Comparison of ENCODE assay signal across 8 mouse cellular contexts in the genomic region with DNA sequence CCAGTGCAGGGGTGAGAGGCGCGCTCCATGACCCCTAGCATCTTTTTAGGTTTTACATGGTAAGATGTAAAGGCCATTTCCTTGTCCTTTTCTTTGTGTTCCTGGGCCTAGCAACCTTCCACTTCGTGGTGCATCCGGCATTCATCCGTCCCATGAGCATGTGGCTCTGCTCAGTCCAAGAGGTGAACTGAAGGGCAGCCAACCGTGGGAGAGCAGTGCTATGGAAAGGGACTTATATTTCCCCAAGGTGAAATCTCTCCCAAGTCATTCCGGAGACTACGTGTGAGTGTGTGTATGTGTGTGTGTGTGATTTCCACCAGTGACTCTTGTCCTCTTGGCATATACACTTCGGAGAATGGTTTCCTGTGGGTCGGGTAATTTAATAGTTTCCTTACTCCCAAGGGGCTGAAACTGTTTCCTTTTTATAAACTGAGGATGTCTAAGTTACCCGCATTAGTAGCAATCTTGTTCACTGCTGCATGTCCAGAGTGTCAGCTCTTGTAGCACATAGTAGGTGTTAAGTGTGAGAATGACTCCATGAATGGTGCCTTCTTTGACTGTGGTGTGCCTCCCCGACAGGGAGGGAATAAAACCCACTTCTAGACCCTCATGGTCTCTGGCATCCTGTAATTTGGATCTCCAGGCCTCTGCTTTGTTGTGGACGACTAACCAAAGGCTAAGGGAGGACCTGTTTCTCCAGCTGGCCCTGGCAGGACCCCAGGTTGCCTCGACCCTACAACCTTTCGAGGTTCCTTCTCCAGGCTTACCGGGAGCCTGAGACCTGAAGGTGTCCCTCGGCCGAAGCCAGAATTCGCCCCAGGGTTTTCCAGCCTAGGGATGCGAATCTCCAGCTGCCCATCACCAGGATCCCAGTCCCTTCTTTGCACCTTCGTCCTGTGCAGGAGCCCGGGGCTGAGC. TPM values are rescaled to one million over a fixed set of nuclear protein-coding genes. Genes with fewer than 3 reads are reported as not detected.
A peak's percentile ranks its signal among the peaks of the same experiment; 100 is the strongest.
DNase-seq lines count a peak whose midpoint lies in the region; ATAC-seq lines count a peak whose summit lies in the region.

No protein-coding gene starts in this region.

- H3K27me3 ChIP-seq in erythroblast, embryonic 14.5 days (ENCODE audit: control insufficient read depth): peaks cover 46% of the 10 kb centered on the region
- H3K27me3 ChIP-seq in liver, embryonic 11.5 days (replicated peaks; ENCODE audit: control insufficient read depth, insufficient read depth, low read length): peaks cover 16% of the 10 kb centered on the region

- no peaks in the 10 kb centered on the region for H3K9me3 ChIP-seq in erythroblast, embryonic 14.5 days (ENCODE audit: control insufficient read depth, low read length)
- H3K9me3 ChIP-seq in liver, embryonic 11.5 days (ENCODE audit: control insufficient read depth, low read length): no peaks in the 10 kb centered on the region

- WGBS in liver, embryonic 11.5 days: 45% methylated on average over 22 of the region's 22 CpGs

- peak overlapping the region; percentile 68 for H3K4me3 ChIP-seq in erythroblast, embryonic 14.5 days (replicated peaks)
- peak overlapping the region; percentile 75 for H3K4me3 ChIP-seq in brown adipose tissue, adult 24 weeks (ENCODE audit: insufficient read depth, low read depth, low read length)
- peak overlapping the region; percentile 96 for H3K4me3 ChIP-seq in liver, embryonic 11.5 days (ENCODE audit: low read depth, low read length)

- intact Hi-C loops in heart, postnatal 10 days (cut with DNase I): loop anchor here (2.0 kb wide), 1 partner anchor 183 kb away; no protein-coding TSS in a partner anchor

- ATAC-seq in erythroblast, adult 5-6 weeks (replicated peaks; ENCODE audit: low FRiP score, poor library complexity, severe bottlenecking): no peak
- no peak for ATAC-seq in liver, embryonic 11.5 days (replicated peaks; ENCODE audit: low FRiP score)
- no peak for ATAC-seq in monocyte, adult 5-6 weeks (replicated peaks; ENCODE audit: insufficient number of reproducible peaks, low FRiP score, low TSS enrichment, poor library complexity, severe bottlenecking)

- H3K27ac ChIP-seq in brown adipose tissue, adult 24 weeks (replicated peaks; ENCODE audit: low read depth, low read length): peak overlapping the region; percentile 73
- H3K27ac ChIP-seq in liver, embryonic 11.5 days (ENCODE audit: low read depth, low read length): peak overlapping the region; percentile 86

- peak overlapping the region; percentile 95 for H3K4me2 ChIP-seq in liver, embryonic 11.5 days

- peaks cover 42% of the 10 kb centered on the region for H3K4me1 ChIP-seq in erythroblast, embryonic 14.5 days (ENCODE audit: control insufficient read depth)
- peaks cover 5% of the 10 kb centered on the region for H3K4me1 ChIP-seq in brown adipose tissue, adult 24 weeks (ENCODE audit: control insufficient read depth, insufficient read depth, insufficient read length, low read length)
- peaks cover 24% of the 10 kb centered on the region for H3K4me1 ChIP-seq in liver, embryonic 11.5 days (replicated peaks; ENCODE audit: control insufficient read depth, insufficient read depth, low read length)

- DNase-seq in heart, postnatal 10 days: peak; percentile 40 to 41
- no peak for DNase-seq in liver, embryonic 11.5 days (ENCODE audit: low spot score)
- DNase-seq in adrenal gland, adult (ENCODE audit: inconsistent age in 2 of 2, low spot score in 1 of 2): no peak
- DNase-seq in layer of hippocampus, adult 18-20 months (ENCODE audit: low spot score in 2 of 2): no peak

- peak overlapping the region; percentile 95 for H3K9ac ChIP-seq in liver, embryonic 11.5 days (ENCODE audit: low read depth, low read length)

- H3K36me3 ChIP-seq in erythroblast, embryonic 14.5 days (ENCODE audit: control insufficient read depth): peaks cover 12% of the 10 kb centered on the region
- H3K36me3 ChIP-seq in liver, embryonic 11.5 days (ENCODE audit: control insufficient read depth, insufficient read depth, low read length): peaks cover 11% of the 10 kb centered on the region; the same call in 1 of the 2 replicates

RNA-seq across cellular contexts. Expression of a gene that starts 1.2 kb away (rescaled TPM):
- 1.8 and 3.5 TPM in 2 replicates for polyA plus RNA-seq in erythroblast, embryonic 14.5 days (2012)
- 0.21 TPM in 1 of 2 replicates, not detected in the other for total RNA-seq in erythroblast, adult 5-6 weeks (2015; ENCODE audit: low replicate concordance)
- 0.34 and 0.70 TPM in 2 replicates for total RNA-seq in erythroblast, adult 5-6 weeks (2017; ENCODE audit: low replicate concordance)
- 7.6 and 8.3 TPM in 2 replicates for polyA plus RNA-seq in brown adipose tissue, adult 24 weeks (2012; ENCODE audit: insufficient read depth, insufficient read length, missing spikeins)
- 10 to 100 TPM; 25.1 to 32.8 TPM for total RNA-seq in heart, postnatal 10 days (2021)
- polyA plus RNA-seq in liver, embryonic 11.5 days (2014; fragmentation: Nextera tagmentation; extraction: Ambion mirVana): 3.5 and 4.8 TPM in 2 replicates
- 0.38 to 1.4 TPM (median 0.49 TPM) in 3 replicates for total RNA-seq in monocyte, adult 5-6 weeks (2017)
- total RNA-seq in layer of hippocampus, adult 18-20 months (2021): 10 to 100 TPM; 43.8 to 44.2 TPM

RNA-seq across cellular contexts. Expression of a gene that starts 33.4 kb away (rescaled TPM):
- polyA plus RNA-seq in erythroblast, embryonic 14.5 days (2012): 0.66 and 1.5 TPM in 2 replicates
- total RNA-seq in erythroblast, adult 5-6 weeks (2015; ENCODE audit: low replicate concordance): 3.3 and 7.5 TPM in 2 replicates
- total RNA-seq in erythroblast, adult 5-6 weeks (2017; ENCODE audit: low replicate concordance): 0.09 TPM in 1 of 2 replicates, not detected in the other
- 5.8 and 6.3 TPM in 2 replicates for polyA plus RNA-seq in brown adipose tissue, adult 24 weeks (2012; ENCODE audit: insufficient read depth, insufficient read length, missing spikeins)
- total RNA-seq in heart, postnatal 10 days (2021): 10 to 100 TPM; 27.2 to 28.5 TPM
- polyA plus RNA-seq in liver, embryonic 11.5 days (2014; fragmentation: Nextera tagmentation; extraction: Ambion mirVana): 16.2 and 16.7 TPM in 2 replicates
- total RNA-seq in monocyte, adult 5-6 weeks (2017): 4.9 to 10.9 TPM (median 5.4 TPM) in 3 replicates
- 10 to 100 TPM; 33.6 to 34.2 TPM for total RNA-seq in layer of hippocampus, adult 18-20 months (2021)

Comparison
In these comparisons a context has a peak if more than half of its experiments do, and no peak if none do; other contexts are left out.
1. DNase-seq: peak in heart, postnatal 10 days (2 of 2); none in liver, embryonic 11.5 days (single experiment), adrenal gland, adult (0 of 2) and layer of hippocampus, adult 18-20 months (0 of 2).
2. RNA of a gene that starts 1.2 kb away (total RNA-seq): 43.8 to 44.2 TPM in layer of hippocampus, adult 18-20 months and 25.1 to 32.8 TPM in heart, postnatal 10 days; 0.38 to 1.4 TPM in monocyte, adult 5-6 weeks and 0.21 to 0.70 TPM in erythroblast, adult 5-6 weeks; every median in the first group is over 10 times any median in the second.
3. Peak in every context shown above with its lines, with median percentiles within 50 percentile points of each other: H3K4me3 ChIP-seq.